Mouse (Mus musculus): ENCODE results near the gene Hinfp.
A peak's percentile ranks its signal among the peaks of the same experiment; 100 is the strongest.
"Not testable (repeated sequence)": the region's sequence is repeated elsewhere in the genome, so short reads cannot be mapped to it uniquely, and the experiment has no call there.

Hinfp gene

GRCm38 (mm10) chr9:44311136-44312134 lies 6.0 kb upstream of the Hinfp start:
- peak; percentile 54 to 70 for DNase-seq

DNA sequence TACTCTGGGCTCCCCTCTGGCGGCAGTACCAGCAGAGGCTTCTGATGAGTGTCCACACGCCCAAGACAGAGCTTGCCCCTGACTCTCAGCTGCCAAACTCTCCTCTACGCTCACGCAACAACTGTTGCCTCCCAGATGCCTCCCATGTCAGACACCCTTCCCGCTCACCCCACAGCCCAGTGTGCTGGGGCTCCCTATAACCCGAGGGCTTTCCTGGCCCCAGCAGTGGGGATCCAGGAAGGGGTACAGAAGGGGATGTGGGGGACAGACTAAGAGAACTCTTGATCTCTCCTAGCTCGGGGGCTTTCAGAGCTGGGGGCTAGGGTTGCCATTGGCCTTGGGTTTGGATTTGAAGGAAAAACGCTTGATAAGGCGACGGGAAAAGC lies 5.3 kb upstream of the Hinfp start:
- no peak for DNase-seq

- no peak for DNase-seq
These were observed 4.3 kb upstream of the Hinfp start for GRCm38 (mm10) chr9:44309756-44310155.

- no peak for DNase-seq
These were observed 1.8 kb upstream of the Hinfp start for GRCm38 (mm10) chr9:44307248-44307647.

DNA sequence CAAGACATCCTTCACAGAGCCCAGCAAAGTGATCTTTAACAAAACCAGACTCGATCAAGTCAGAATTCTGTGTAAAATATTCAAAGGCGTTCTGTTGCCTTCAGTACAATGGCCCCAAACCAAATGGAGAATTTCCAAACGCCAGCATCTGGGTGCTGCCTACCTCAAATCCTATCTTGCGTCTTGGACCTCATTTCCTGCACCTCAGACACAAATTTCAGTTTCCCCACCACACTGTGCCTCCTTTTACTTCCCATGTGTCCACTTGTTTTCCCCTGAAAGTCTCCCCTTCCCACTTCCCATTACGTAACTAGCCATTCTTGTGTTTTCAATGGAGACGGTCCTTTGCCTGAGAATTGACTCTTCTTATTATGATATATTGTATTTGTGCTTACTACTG lies 1.1 kb upstream of the Hinfp start:
- DNase-seq: peak in 1 of 2 experiments; percentile 1

DNA sequence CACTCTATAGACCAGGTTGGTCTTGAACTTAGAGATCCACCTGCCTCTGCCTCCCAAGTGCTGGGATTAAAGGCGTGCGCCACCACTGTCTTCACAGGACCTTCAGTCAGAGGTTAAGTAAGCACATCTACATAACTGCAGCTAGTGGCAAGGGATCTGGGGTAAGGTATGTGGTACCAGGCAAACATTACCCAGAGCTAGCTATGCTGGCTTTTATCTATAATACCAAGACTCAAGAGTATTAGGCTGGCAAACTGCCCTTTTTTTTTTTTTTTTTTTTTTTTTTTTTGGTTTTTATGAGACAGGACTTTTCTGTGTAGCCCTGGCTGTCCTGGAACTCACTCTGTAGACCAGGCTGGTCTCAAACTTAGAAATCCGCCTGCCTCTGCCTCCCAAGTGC lies 5.5 kb downstream of the Hinfp start:
- DNase-seq: not testable (repeated sequence)

DNA sequence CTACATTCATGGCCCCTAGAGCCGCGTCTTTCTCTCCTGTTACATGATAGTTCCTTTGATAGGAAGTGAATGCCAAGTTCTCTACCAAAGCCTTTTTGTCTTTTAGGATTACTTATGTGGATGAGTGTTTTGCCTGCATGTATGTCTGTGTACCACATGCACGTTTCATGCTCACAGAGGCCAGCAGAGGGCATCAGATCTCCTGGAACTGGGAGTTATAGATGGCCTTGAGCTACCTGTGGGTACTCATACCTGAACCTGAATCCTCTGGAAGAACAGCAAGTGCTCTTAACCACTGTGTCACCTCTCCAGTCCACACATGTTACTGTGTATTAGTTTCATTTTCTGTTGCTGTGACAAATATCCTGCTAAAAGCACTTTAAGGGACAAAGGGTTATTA lies 13.0 kb downstream of the Hinfp start:
- DNase-seq: peak in 1 of 2 experiments; percentile 61

DNA sequence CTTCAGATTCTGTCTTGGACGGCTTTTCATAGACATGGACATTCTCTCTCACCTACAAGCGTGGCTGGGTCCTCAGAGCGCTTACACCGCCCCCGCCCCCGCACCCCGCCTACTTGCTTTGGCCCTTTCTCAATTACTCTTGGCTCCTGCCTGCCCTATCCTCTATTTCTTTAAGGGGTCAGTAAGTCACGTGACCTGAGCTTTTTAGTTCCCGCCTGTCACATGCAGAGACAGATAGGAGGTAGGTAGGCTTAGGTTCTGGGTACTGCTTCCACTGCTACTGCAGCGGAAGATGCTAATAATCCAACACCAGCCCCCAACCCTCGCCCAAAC lies 16.5 kb downstream of the Hinfp start:
- no peak for DNase-seq

- DNase-seq: peak; percentile 22 to 30
These were observed 17.2 kb downstream of the Hinfp start, which contains the start of gene Abcg4 for GRCm38 (mm10) chr9:44288076-44288958. Gene Abcg4, minus strand, starts transcription at chr9:44288615.

DNA sequence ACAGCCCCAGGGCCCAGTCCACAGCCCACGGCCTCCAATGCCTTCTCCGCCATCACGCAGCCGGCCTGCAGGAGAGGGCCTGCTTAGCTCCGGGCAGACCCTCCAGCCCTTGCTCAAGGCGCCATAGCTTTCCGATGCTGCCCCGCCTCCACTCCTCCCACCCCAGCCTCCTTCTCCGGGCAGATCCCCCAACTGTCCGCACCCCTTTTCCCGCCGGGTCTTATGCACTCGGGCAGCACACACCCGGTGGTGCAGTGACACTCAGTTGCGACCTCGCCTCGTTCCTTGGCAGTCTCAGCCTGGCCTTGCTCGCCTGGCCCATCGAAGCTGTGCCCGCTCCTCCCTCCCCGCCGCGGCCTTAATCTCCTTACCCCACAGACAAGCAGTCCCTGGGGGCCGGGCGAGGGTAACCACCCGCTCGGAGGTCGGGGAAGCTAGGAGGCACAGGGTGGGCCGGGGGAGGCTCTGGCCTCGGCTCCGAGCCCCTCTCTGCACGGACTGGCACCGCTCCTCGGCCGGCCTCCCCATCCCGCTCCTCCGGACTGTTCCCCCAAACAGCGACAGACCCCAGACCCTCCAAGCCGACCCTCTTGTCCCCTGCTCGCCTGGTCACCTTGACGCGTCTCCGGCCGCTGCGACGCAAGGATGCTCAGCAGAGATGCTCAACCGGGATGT lies 17.9 kb downstream of the Hinfp start:
- peak; percentile 25 to 28 for DNase-seq

- DNase-seq: no peak
These were observed 18.5 kb downstream of the Hinfp start for GRCm38 (mm10) chr9:44287003-44287400.

DNA sequence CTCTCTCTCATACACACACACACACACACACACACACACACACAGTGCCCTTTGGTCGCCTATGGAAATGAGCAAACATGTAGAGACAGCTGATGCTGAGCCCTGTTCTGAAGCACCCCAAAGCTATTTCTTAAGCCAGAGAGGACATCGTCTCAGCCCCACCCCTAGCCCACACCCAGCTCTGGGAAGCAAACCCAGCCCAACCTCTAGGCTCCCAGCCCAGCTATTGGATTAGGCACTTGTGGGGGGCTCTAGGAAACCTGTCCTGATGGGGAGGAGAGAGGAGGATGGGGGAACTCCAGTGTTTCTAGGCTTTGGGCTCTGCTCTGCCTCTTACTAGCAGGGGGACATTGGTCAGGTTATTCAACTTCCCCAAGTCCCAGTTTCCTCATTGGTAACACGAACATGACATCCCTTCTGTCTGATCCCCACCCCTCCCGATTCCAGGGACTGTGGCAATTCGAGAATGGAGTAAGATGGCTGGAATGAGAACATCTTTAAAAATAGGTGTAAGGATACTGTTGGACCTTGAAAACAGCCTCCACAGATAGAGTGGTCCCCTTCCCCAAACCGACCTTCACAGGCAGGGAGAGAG lies 19.1 kb downstream of the Hinfp start:
- DNase-seq: no peak

- no peak for DNase-seq
These were observed 22.3 kb downstream of the Hinfp start for GRCm38 (mm10) chr9:44283183-44283582.

GRCm38 (mm10) chr9:44269973-44270372 lies 35.5 kb downstream of the Hinfp start:
- no peak for DNase-seq

GRCm38 (mm10) chr9:44269077-44269476 lies 36.4 kb downstream of the Hinfp start:
- DNase-seq: peak in 1 of 2 experiments; percentile 46

DNA sequence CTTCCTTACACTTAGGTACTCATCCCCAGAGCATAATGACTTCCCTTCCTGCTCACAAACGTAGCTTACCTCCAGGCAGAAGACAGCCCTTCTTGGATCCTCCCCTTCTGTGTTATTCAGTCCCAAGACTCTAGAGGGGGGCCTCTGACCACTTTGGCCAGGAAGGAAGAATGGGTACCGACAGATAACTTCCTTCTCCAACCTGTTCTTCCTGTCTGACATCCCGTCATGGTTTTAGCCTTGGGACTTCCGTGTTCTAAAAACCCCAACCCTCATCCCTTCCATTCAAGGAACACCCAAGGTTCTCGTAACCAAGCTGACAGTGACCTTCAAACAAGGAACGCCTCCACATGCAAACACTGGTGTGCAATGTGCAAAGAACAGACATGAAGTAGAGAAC lies 37.0 kb downstream of the Hinfp start, which contains the start of gene Nlrx1:
TSS of gene Nlrx1 (minus strand) at position 168 of the 400 bp plus-strand sequence.
- DNase-seq: peak in 1 of 2 experiments; percentile 51

DNA sequence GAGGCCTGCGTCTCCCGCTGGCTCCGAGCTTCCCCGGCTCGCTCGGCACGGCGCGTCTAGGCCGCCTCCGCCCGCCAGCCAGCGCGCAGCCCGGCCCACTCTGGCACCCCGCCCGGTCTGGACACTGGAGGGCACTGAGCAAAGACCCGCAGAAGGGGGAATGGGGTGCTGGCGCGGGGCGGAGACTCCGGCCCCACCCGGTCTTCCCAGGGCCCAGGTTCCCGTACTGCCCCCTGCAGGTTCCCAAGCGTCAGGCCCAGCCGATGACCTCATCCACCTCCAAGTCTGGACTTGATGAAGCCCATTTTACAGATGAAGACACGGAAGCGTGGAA lies 37.5 kb downstream of the Hinfp start:
- DNase-seq: peak; percentile 95 to 96

GRCm38 (mm10) chr9:44267319-44268026 lies 38.0 kb downstream of the Hinfp start:
- DNase-seq: peak; percentile 51 to 61

GRCm38 (mm10) chr9:44266478-44267226 lies 38.8 kb downstream of the Hinfp start:
- no peak for DNase-seq

DNA sequence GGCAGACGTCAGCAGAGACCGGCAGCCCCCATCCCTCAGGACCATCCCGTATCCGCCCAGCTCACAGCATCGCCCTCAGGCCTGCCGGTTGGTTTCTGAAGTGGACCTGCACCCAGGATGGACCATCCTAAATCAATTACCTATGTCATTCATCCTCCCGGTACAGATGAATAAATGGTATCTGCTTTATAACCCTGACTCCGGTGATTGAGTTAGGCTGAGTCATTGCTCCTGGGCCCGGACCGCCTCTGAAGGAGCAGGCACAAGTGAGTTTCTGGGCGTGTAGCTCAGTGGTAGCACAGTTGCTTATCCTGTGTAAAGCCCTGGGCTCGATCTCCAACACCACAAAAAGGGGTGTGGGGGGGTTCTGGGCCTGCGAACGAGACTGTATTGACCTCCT lies 44.1 kb downstream of the Hinfp start:
- no peak for DNase-seq

DNA sequence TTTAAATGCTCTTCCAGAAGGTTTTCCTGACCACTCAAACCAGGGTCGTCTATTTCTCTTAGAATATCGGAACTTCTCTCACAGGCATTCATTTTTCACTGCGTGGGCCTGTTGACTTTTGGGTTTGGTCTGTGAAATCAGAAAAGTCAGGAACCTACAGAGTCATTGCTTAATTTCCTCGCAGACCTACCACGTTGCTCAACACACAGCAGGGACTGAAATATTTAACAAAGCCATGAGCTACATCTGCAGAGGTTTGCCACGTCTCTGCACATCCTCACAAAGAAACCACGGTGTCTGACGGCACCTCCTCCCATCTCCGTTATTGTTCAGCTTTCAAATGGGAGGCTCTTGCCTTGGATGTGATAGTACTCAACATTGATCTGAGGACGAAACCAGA lies 46.5 kb downstream of the Hinfp start:
- no peak for DNase-seq
